Mouse (Mus musculus): ENCODE results near the gene Bbip1. TPM values are rescaled to one million over a fixed set of nuclear protein-coding genes. Genes with fewer than 3 reads are reported as not detected.

Bbip1 gene
- polyA plus RNA-seq, 1 experiment from 2014 or later, result 46.7 TPM

GRCm38 (mm10) chr19:53881786-53882185, 62.6 kb downstream of the Bbip1 start:
- no peak for ATAC-seq

GRCm38 (mm10) chr19:53880460-53880859, 64.0 kb downstream of the Bbip1 start:
- Histone ChIP-seq H3K4me1 (ENCODE audit: insufficient read depth, low read depth, low read length) (no peaks in the 10 kb centered on the region), H3K9ac (replicated peaks; ENCODE audit: low read depth) (no peak overlapping the region), H3K27me3 (replicated peaks; ENCODE audit: insufficient read depth, low read length) (no peaks in the 10 kb centered on the region), H3K4me2 (replicated peaks; ENCODE audit: low read depth, low read length) (no peak overlapping the region), H3K4me3 (ENCODE audit: low read depth, low read length) (no peak overlapping the region), H3K9me3 (ENCODE audit: low read length) (no peaks in the 10 kb centered on the region), H3K36me3 (ENCODE audit: insufficient read depth, low read length) (no peaks in the 10 kb centered on the region), H3K27ac (ENCODE audit: low read length) (no peak overlapping the region)
- WGBS, result 75% methylated on average over 1 of the region's 1 CpGs
- DNase-seq (ENCODE audit: low spot score), result no peak
- TF ChIP-seq EP300 (IDR thresholded peaks at IDR 0.05) (no peak), CTCF (IDR thresholded peaks at IDR 0.05) (no peak)
- ATAC-seq, result no peak

More at GRCm38 (mm10) chr19:53881786-53882185, 62.6 kb downstream of the Bbip1 start:
- no peaks in the 10 kb centered on the region for H3K4me1 ChIP-seq (ENCODE audit: insufficient read depth, low read depth, low read length)
- WGBS, result 47% methylated on average over 5 of the region's 5 CpGs
- H3K4me2 ChIP-seq (replicated peaks; ENCODE audit: low read depth, low read length), result no peak overlapping the region
- H3K9me3 ChIP-seq (ENCODE audit: low read length), result no peaks in the 10 kb centered on the region
- H3K27me3 ChIP-seq (replicated peaks; ENCODE audit: insufficient read depth, low read length), result no peaks in the 10 kb centered on the region
- TF ChIP-seq EP300 (IDR thresholded peaks at IDR 0.05) (no peak), CTCF (IDR thresholded peaks at IDR 0.05) (no peak)
- no peak overlapping the region for H3K9ac ChIP-seq (replicated peaks; ENCODE audit: low read depth)
- DNase-seq (ENCODE audit: low spot score), result no peak
- H3K36me3 ChIP-seq (ENCODE audit: insufficient read depth, low read length), result no peaks in the 10 kb centered on the region
- no peak overlapping the region for H3K4me3 ChIP-seq (ENCODE audit: low read depth, low read length)
- H3K27ac ChIP-seq (ENCODE audit: low read length), result no peak overlapping the region

Other genes with a start within 250 kb of the Bbip1 start
- gene Pdcd4, start 52.4 kb downstream of the Bbip1 start, polyA plus RNA-seq (2015; fragmentation: Nextera tagmentation; extraction: Ambion mirVana), result 64.6 and 68.9 TPM in 2 replicates
- 26.7 and 30.2 TPM in 2 replicates for gene Shoc2, start 321 bp downstream of the Bbip1 start, polyA plus RNA-seq (2015; fragmentation: Nextera tagmentation; extraction: Ambion mirVana)
- gene Adra2a, start 99.5 kb upstream of the Bbip1 start, polyA plus RNA-seq (2015; fragmentation: Nextera tagmentation; extraction: Ambion mirVana), result 0.08 and 0.14 TPM in 2 replicates

Measured in lung, postnatal 0 days (tissue).